Mouse (Mus musculus): Measurements from ENCODE around the gene B9d2. TPM values are rescaled to one million over a fixed set of nuclear protein-coding genes. Genes with fewer than 3 reads are reported as not detected.
"Not testable (repeated sequence)": the region's sequence is repeated elsewhere in the genome, so short reads cannot be mapped to it uniquely, and the experiment has no call there.

B9d2 gene
- total RNA-seq, 2 experiments from 2014 or later: 10.2 TPM

GRCm38 (mm10) chr7:25703793-25704494, 23.4 kb downstream of the B9d2 start:
- peak; percentile 59 to 68 for DNase-seq

- peak in 1 of 2 experiments; percentile 31 for DNase-seq
Observed at GRCm38 (mm10) chr7:25704716-25705364, 24.3 kb downstream of the B9d2 start.

GRCm38 (mm10) chr7:25705801-25706251, 25.2 kb downstream of the B9d2 start:
- peak; percentile 72 to 79 for DNase-seq

GRCm38 (mm10) chr7:25706578-25707170, 26.1 kb downstream of the B9d2 start:
- DNase-seq: peak in 1 of 2 experiments; percentile 70

- peak; percentile 71 to 89 for DNase-seq
Observed at GRCm38 (mm10) chr7:25707581-25708292, 27.2 kb downstream of the B9d2 start.

- peak; percentile 61 to 69 for DNase-seq
Observed at GRCm38 (mm10) chr7:25709961-25710360, 29.4 kb downstream of the B9d2 start.

- peak; percentile 28 to 44 for DNase-seq
Observed at GRCm38 (mm10) chr7:25710519-25711130, 30.0 kb downstream of the B9d2 start.

- DNase-seq: no peak
Observed at GRCm38 (mm10) chr7:25711165-25711564, 30.6 kb downstream of the B9d2 start.

GRCm38 (mm10) chr7:25711731-25712197, 31.2 kb downstream of the B9d2 start:
- DNase-seq: peak; percentile 71 to 86

- DNase-seq: no peak
Observed at GRCm38 (mm10) chr7:25712801-25713200, 32.2 kb downstream of the B9d2 start.

GRCm38 (mm10) chr7:25714581-25714980, 34.0 kb downstream of the B9d2 start:
- DNase-seq: no peak

GRCm38 (mm10) chr7:25715731-25716271, 35.2 kb downstream of the B9d2 start:
- no peak for DNase-seq

- no peak for DNase-seq
Observed at GRCm38 (mm10) chr7:25717478-25717877, 36.9 kb downstream of the B9d2 start.

- DNase-seq: peak; percentile 96
Observed at GRCm38 (mm10) chr7:25718788-25719417, 38.3 kb downstream of the B9d2 start, which contains the start of gene Ccdc97. Gene Ccdc97, minus strand, starts transcription at chr7:25719088.

GRCm38 (mm10) chr7:25719761-25720610, 39.4 kb downstream of the B9d2 start:
- peak; percentile 70 to 91 for DNase-seq

GRCm38 (mm10) chr7:25720760-25721159, 40.2 kb downstream of the B9d2 start:
- no peak for DNase-seq

- DNase-seq: not testable (repeated sequence)
Observed at GRCm38 (mm10) chr7:25721776-25722175, 41.2 kb downstream of the B9d2 start.

- no peak for DNase-seq
Observed at GRCm38 (mm10) chr7:25725886-25726285, 45.3 kb downstream of the B9d2 start.

- DNase-seq: no peak
Observed at GRCm38 (mm10) chr7:25727800-25728199, 47.2 kb downstream of the B9d2 start.

- no peak for DNase-seq
Observed at GRCm38 (mm10) chr7:25729396-25729795, 48.8 kb downstream of the B9d2 start.

Measured in heart, adult 18-20 months (tissue).